Mouse (Mus musculus) MEL-GATA-1-ER (cell line): ENCODE measurements at regions not wholly inside any gene's neighbourhood (a gene's known extent, or its start where the extent isn't known, plus 50 kb on each side); places are given as distances from the start of the nearest gene placed in this dataset.

ENCODE experiments used
- DNase-seq: peaks from one replicate; pipeline ENCODE4 v3.0.0-alpha.2; 2012; ENCODE audit warnings: low read depth; ENCODE audit errors: extremely low read depth

GRCm38 (mm10) chrX:12466312-12466711 is 121.3 kb upstream of the Atp6ap2 start:
- DNase-seq = no peak

DNA sequence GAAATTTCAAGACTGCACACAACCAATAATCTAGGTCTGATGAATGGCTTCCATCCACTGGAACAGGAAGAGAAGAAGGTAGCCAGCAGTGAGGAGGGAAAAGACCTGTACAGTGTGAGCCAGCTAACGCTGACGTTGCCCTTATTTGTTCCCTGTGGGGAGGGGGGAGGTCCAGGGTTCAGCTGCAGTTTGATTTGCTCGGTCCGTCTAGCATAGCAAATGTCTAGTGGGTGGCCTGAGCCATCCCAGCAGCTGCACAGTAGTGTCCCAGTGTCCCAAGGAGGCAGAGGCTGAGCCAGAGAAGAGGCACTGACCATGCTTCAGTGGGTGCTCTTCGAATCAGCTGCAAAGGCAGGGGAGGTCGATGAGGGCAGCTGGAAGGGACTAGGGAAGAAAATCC is 120.7 kb upstream of the Atp6ap2 start:
- no peak for DNase-seq

DNA sequence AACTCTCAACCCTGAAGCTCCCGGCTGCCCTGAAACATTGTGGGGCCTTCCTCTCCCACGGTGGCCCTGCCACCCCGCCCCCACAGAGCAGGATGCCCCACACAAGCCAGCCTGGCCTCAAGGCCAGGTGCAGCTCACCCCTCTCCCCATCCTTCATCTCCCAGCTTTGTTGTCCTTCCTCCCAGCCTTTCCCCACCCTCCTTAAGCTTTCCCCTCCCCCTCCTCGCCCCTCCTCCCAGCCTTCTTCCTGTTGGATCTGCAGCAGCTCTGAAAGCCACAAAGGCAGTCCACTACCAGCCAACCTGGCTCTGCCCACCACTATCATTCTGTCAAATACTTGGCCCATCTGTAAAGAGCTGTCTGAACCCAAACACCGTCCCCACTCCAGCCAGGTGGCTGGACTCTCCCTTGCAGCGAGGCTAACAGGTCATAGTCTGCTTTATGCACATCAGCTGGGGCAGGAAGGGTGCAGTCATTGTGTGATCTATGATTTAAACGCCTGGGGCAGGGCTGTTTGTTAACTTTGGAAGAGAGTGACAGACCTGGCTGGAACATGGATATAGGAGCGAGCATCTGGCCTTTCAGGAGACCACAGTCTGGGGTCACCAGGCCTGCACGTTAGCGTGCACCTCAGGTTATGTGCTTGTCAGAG is 119.9 kb upstream of the Atp6ap2 start:
- DNase-seq = no peak

- DNase-seq = no peak
These were observed 115.3 kb upstream of the Atp6ap2 start for GRCm38 (mm10) chrX:12472296-12472695.

DNA sequence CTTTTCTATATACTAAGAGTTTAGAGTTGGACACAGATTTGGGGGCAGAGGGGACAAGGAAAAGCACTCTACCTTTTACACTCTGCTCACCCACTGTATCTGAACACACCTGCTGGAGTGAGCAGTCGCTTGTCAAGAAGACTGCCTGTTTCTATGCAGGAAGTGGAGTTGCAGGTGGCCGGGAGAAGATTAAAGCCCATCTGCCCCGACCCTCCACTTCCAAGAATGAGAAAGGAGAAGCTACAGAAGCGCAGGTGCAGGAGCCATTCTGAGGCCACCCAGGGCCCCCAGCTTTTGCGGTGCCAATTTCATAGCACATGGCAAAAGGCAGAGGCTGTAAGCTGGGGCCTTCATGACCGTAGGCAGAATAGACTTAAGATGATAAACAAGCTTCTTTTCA is 108.4 kb upstream of the Atp6ap2 start:
- DNase-seq = peak; percentile 36

GRCm38 (mm10) chrX:12490957-12491356 is 96.6 kb upstream of the Atp6ap2 start:
- DNase-seq = no peak

- no peak for DNase-seq
These were observed 94.4 kb upstream of the Atp6ap2 start for GRCm38 (mm10) chrX:12493216-12493615.

DNA sequence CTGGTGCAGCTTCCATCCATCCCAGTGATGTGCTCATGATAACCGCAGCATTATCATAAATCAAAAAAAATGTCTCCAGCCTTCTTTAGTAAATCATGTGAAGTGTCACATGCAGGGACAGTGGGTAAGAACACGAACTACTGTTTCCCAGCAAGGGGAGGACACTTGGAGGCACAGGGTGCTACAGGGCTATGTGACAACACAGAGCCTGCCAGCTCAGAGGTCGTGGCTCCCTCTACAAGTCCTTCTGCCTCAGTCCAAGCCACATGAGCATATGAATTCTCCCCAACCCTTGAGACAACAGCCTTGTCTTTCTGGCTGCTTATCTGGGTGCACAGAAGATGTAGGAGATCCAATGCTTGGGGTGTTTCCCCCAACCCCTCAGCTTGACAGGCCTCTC is 93.7 kb upstream of the Atp6ap2 start:
- DNase-seq = peak; percentile 20

GRCm38 (mm10) chrX:12494535-12494934 is 93.1 kb upstream of the Atp6ap2 start:
- peak; percentile 46 for DNase-seq

DNA sequence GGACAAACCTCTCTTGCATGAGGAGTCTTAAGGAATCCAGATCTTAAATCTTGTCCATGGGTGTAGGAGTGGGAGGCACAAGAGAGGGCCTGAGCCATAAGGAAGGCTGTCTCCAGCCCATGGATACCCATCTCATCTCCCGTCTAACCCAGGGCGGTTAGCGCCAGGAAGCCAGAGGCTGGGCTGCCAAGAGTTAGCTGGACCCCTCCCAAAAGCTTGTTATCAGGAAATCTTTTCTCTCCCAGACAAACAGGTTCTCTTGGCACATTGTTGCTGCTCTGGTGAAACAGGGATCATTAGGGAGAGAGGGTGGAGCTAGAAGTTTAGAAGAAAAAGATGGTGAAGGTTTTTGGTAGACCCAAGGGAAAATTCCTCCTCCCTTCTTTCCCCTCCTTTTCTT is 87.0 kb upstream of the Atp6ap2 start:
- DNase-seq = no peak

GRCm38 (mm10) chrX:12502364-12502763 is 85.2 kb upstream of the Atp6ap2 start:
- DNase-seq = no peak

GRCm38 (mm10) chrX:12503581-12503980 is 84.0 kb upstream of the Atp6ap2 start:
- DNase-seq = no peak

GRCm38 (mm10) chrX:12511119-12511518 is 76.5 kb upstream of the Atp6ap2 start:
- DNase-seq = no peak

DNA sequence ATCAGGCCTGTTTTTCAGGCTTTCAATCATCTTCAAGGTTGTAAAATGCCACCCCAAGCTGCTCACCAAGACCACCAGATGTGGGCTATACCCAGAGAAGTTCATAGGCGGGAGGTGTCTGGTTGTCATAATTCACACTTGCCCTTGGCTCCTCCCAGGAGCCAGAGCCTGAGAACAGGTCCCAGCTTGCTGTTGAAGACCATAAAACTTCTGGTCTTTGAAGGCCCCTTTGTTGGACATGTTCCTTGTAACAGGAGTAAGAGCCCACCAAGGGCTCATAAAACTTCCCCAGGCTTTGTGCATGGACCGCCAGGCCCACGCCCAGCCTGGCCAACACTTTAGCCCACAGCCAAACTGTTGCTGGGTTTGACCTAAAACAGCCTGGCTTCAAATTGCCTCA is 62.6 kb upstream of the Atp6ap2 start:
- no peak for DNase-seq

DNA sequence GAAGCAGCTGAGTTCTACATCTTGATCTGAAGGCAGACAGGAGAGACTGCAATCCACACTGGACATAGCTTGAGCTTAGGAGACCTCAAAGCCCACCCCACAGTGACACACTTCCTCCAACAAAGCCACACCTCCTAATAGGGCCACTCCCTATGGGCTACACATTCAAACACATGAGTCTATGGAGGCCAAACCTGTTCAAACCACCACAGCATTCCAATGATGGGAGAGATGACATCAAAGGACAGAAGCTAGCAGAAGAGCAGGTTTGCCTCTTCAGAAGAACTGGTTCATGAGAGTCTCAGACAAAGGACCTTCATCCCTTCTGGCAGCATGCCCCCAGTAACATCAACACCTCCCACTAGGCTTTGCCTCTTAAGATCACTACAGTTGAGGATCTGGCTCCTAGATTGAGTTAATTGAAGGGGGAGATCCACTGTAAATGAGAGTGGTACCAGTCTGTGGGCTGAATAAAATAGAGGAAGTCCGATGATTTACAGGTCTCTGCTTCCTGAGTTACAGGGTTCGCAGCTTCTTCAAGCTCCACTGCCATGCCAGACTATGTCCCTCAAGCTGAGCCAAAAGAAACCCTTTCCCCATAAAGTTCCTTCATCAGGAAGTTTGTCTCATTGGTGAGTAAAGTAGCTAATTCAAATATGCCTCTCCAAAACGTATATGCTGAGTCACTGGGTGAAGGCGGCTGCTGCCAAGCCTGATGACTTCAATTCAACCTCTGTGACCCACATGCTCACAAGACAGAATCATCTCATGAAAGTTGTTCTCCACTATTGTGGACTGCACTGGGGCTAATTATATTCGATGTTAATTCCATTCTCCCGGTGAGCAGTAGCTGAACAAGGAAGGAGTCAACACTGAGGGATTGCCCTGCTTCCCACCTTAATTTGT is 56.9 kb upstream of the Atp6ap2 start:
- DNase-seq = no peak
